Mouse (Mus musculus) hindbrain, embryonic 12.5 days (tissue): Measurements from ENCODE around the gene Shank2. TPM values are rescaled to one million over a fixed set of nuclear protein-coding genes. Genes with fewer than 3 reads are reported as not detected.
A peak's percentile ranks its signal among the peaks of the same experiment; 100 is the strongest.

Source experiments
- ATAC-seq: fragments of 200-750 bp; cut with Nextera tagmentation; 2 replicates; pipeline ENCODE4 v1.8.0; 2017; ENCODE audit warnings: moderate TSS enrichment; ENCODE audit not compliant: low FRiP score
- H3K27ac ChIP-seq: fragments of 300-500 bp; sonication (generic); 2 replicates; pipeline ENCODE4 v1.5.1; 2016; ENCODE audit warnings: mild to moderate bottlenecking
- H3K27me3 ChIP-seq: fragments of 300-500 bp; sonication (generic); 2 replicates; pipeline ENCODE4 v1.6.1; 2016; ENCODE audit warnings: mild to moderate bottlenecking
- H3K36me3 ChIP-seq: fragments of 300-500 bp; sonication (generic); 2 replicates; pipeline ENCODE4 v1.6.1; 2016; ENCODE audit warnings: mild to moderate bottlenecking
- H3K4me1 ChIP-seq: fragments of 300-500 bp; sonication (generic); 2 replicates; pipeline ENCODE4 v1.6.1; 2016
- H3K4me2 ChIP-seq: fragments of 300-500 bp; sonication (generic); replicated peaks from 2 replicates; pipeline ENCODE4 v1.6.1; 2016; ENCODE audit warnings: mild to moderate bottlenecking
- H3K4me3 ChIP-seq: fragments of 300-500 bp; sonication (generic); 2 replicates; pipeline ENCODE4 v1.5.1; 2016; ENCODE audit warnings: mild to moderate bottlenecking
- H3K9ac ChIP-seq: fragments of 300-500 bp; sonication (generic); 2 replicates; pipeline ENCODE4 v1.6.1; 2016; ENCODE audit warnings: mild to moderate bottlenecking, moderate library complexity
- H3K9me3 ChIP-seq: fragments of 300-500 bp; sonication (generic); replicated peaks from 2 replicates; pipeline ENCODE4 v1.6.1; 2016; ENCODE audit warnings: mild to moderate bottlenecking
- WGBS: fragments of 180-500 bp; shearing (Covaris S2); methylation state at CpG from one replicate; pipeline ENCODE4 v1.1.7; 2016; 5-methylcytosine and 5-hydroxymethylcytosine counted together
- polyA plus RNA-seq: library from polyadenylated mRNA; unstranded; fragments of >200 nt; fragmentation: Nextera tagmentation; extraction: Ambion mirVana; gene quantifications from 2 replicates; pipeline ENCODE4 v1.2.1, GENCODE M21; 2016

The Shank2 gene
- polyA plus RNA-seq, 1 experiment from 2014 or later = 3.3 TPM

DNA sequence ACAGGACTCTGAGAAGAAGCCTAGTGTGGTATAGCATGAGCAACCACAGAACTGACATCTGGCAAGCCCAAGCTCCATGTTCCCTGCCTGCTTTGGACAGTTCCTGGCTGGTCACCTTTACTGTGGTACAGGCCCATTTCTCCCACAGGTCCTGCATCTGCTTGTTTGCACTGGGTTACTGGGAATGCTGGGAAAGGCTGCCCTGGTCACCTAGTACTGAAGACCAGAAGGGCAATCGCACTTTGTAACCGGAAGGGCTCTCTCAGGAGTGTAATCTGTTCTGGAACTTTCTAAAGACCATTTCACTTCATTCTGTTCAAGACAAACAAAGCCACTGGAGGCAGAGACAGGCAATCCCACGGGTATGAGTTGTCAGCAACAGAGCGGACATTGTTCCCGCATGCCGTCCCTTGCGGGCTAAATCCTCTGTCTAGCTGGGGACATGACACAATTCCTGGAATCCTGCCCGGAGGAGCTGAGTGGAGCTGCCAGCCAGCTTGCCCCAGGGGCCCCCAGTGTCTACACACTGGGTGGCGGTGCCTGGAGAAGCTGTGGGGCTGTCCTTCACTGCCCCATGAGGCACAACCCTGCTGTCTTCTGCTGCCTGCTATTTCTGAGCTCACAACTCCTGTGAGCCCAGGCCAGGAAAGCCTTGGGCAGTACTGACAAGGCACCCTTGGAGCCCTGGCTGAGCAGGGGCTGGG, 36.4 kb downstream of the Shank2 start:
- Histone ChIP-seq H3K4me1 (peaks cover 11% of the 10 kb centered on the region), H3K4me2 (no peak overlapping the region), H3K36me3 (no peaks in the 10 kb centered on the region), H3K27me3 (no peaks in the 10 kb centered on the region), H3K27ac (peak overlapping the region; percentile 71), H3K4me3 (no peak overlapping the region), H3K9me3 (no peaks in the 10 kb centered on the region), H3K9ac (no peak overlapping the region)
- WGBS = 38% methylated on average over 9 of the region's 9 CpGs
- ATAC-seq = peak; percentile 88

DNA sequence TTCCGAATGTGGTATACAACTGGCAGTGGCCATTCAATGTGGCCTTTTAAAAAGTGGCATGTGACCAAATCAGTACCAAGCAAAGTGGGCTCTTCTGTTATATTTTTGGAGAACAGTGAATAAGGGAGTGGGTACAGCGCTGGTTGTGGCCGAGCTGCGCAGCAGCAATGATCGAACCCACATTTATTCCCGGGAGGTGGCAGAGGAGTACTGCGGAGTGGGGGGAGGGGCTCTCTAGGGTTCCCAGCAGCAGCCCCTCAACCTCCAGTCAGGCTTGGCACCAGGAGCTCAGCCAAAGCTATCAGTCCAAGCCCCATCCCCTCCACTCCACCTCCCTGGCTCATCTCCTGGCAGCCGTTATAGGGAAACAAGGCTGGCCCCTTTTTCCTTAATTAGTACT, 37.0 kb downstream of the Shank2 start:
- ATAC-seq = 0 out of 2 replicates have a peak, but pooled peaks have one; percentile 32
- peaks cover 11% of the 10 kb centered on the region for H3K4me1 ChIP-seq
- peak overlapping the region; percentile 71; the same call in 1 of the 2 replicates for H3K27ac ChIP-seq
- WGBS = 71% methylated on average over 8 of the region's 8 CpGs
- no peaks in the 10 kb centered on the region for H3K9me3 ChIP-seq
- H3K4me2 ChIP-seq = no peak overlapping the region
- H3K4me3 ChIP-seq = no peak overlapping the region
- no peaks in the 10 kb centered on the region for H3K27me3 ChIP-seq
- no peaks in the 10 kb centered on the region for H3K36me3 ChIP-seq
- H3K9ac ChIP-seq = no peak overlapping the region

- 72% methylated on average over 3 of the region's 3 CpGs for WGBS
- Histone ChIP-seq H3K4me1 (peaks cover 11% of the 10 kb centered on the region), H3K4me3 (no peak overlapping the region)
Observed at GRCm38 (mm10) chr7:144040328-144040727, 38.6 kb downstream of the Shank2 start.

GRCm38 (mm10) chr7:144052076-144052475, 50.3 kb downstream of the Shank2 start:
- Histone ChIP-seq H3K27me3 (no peaks in the 10 kb centered on the region), H3K36me3 (no peaks in the 10 kb centered on the region), H3K4me2 (no peak overlapping the region), H3K4me3 (no peak overlapping the region), H3K4me1 (0 out of 2 replicates have a peak, but pooled peaks cover 8% of the 10 kb centered on the region), H3K9ac (no peak overlapping the region), H3K27ac (no peak overlapping the region), H3K9me3 (no peaks in the 10 kb centered on the region)
- no peak for ATAC-seq
- 8% methylated on average over 12 of the region's 12 CpGs for WGBS

More at GRCm38 (mm10) chr7:144040328-144040727, 38.6 kb downstream of the Shank2 start:
- ATAC-seq = no peak
- Histone ChIP-seq H3K27ac (no peak overlapping the region), H3K27me3 (no peaks in the 10 kb centered on the region), H3K4me2 (no peak overlapping the region), H3K9me3 (no peaks in the 10 kb centered on the region), H3K36me3 (no peaks in the 10 kb centered on the region), H3K9ac (no peak overlapping the region)

GRCm38 (mm10) chr7:144055188-144055587, 53.5 kb downstream of the Shank2 start:
- Histone ChIP-seq H3K4me2 (no peak overlapping the region), H3K27ac (no peak overlapping the region), H3K27me3 (no peaks in the 10 kb centered on the region), H3K9ac (no peak overlapping the region), H3K4me3 (no peak overlapping the region), H3K4me1 (0 out of 2 replicates have a peak, but pooled peaks cover 8% of the 10 kb centered on the region), H3K36me3 (no peaks in the 10 kb centered on the region), H3K9me3 (no peaks in the 10 kb centered on the region)
- ATAC-seq = 0 out of 2 replicates have a peak, but pooled peaks have one; percentile 4
- WGBS = 65% methylated on average over 6 of the region's 6 CpGs

DNA sequence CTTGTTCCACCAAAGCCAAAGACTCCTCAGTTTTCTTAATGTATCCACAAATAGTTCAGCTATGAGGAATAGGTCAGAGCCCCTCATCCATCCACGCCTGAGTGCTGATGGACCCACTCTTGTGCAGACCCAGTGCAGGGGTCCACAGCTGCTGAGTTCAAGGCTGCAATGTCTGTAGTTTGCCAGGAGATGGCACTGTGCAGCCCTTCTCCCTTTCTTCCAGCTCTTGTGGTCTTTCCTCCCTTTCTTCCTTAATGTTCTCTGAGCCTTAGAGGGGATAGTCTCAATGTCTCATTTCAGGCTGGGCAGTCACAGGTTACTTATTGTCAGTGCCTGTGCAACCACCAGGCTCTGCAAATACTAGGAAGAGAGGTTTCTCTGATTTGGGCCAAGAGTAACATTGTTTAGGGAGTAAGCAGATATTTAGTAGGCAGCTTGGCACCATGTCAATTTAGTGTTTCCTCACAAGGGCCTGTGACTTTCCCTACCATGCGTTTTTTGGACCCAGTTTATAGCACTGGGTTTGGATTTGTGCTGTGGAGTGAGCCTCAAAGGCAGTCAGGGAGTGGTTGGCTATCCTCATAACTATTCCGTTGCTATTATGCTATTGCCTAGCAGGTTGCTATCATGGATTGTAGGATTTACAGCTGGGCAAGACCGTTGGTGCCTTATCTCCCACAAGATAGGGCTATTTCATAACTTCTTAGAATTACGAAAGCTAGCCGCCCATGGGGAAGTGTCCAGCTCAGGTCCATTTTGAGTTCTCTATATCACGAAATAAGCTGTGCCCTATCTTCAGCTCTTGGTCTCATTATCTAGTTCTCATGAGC, 54.2 kb downstream of the Shank2 start:
- Histone ChIP-seq H3K27ac (no peak overlapping the region), H3K9ac (no peak overlapping the region), H3K4me1 (0 out of 2 replicates have a peak, but pooled peaks cover 8% of the 10 kb centered on the region), H3K27me3 (no peaks in the 10 kb centered on the region), H3K4me2 (no peak overlapping the region), H3K9me3 (no peaks in the 10 kb centered on the region), H3K36me3 (no peaks in the 10 kb centered on the region), H3K4me3 (no peak overlapping the region)
- WGBS = 75% methylated on average over 7 of the region's 7 CpGs
- 0 out of 2 replicates have a peak, but pooled peaks have one; percentile 26 for ATAC-seq

DNA sequence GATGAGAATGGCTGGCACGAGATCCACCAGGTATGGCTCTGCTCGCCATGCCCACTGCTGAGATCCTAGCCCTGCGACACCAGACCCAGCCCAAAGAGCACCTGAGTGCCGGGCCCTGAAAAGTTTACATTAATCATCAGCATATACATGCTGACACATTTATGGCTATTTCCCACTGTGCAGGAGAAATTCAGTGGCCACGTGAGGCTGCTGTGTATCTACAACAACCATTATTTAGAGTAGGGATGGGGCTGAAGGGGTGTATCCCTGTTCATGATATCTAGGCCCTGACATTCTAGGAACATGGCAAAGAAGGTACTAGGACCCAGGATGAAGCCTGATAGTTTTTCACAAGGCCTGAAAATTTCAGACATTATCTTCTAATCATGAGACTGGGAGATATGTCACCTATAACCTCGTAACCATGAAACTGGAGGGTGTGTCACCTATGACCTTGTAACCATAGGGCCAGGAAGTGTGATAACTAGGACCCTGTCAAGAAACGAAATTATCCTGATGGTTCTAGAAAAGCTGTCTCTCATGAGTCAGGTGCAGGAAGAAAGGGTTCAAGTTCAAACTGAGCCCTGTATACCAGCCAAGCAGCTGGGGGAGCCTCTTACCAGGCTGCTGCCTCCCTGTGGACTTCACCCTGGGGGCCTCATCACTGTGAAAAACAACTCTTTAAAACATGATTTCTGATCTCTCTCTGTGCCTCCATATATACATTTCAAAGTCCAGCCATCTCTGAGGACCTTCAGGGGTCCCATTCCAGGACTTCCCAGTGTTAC, 68.6 kb downstream of the Shank2 start:
- 77% methylated on average over 7 of the region's 7 CpGs for WGBS
- H3K36me3 ChIP-seq = no peaks in the 10 kb centered on the region
- no peak overlapping the region for H3K9ac ChIP-seq
- H3K4me3 ChIP-seq = no peak overlapping the region
- H3K4me2 ChIP-seq = no peak overlapping the region
- no peaks in the 10 kb centered on the region for H3K9me3 ChIP-seq
- H3K4me1 ChIP-seq = peaks cover 13% of the 10 kb centered on the region
- no peak overlapping the region for H3K27ac ChIP-seq
- H3K27me3 ChIP-seq = no peaks in the 10 kb centered on the region
- ATAC-seq = no peak

DNA sequence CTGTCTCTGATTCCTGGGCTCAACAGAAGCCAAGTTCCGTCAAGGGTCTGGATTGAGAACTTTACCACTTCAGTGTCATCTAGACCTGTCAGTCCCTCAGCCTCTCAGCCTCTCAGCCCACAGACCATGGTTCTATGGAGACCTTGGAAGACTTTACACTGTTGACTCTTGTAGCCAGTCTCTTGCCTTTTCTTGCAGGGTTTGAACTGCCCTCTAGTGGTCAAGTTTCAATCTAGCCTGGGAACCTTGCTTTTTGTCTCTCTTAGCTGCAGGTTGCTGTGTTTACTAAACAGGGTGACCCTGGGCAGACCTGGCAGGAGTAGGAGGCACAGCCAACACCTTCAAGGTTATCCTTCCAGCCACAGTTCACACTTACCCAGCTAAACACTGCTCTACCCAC, 70.5 kb downstream of the Shank2 start:
- Histone ChIP-seq H3K9ac (no peak overlapping the region), H3K27me3 (no peaks in the 10 kb centered on the region), H3K4me3 (no peak overlapping the region), H3K27ac (no peak overlapping the region), H3K36me3 (no peaks in the 10 kb centered on the region), H3K4me1 (0 out of 2 replicates have a peak, but pooled peaks cover 2% of the 10 kb centered on the region), H3K9me3 (no peaks in the 10 kb centered on the region), H3K4me2 (no peak overlapping the region)
- 59% methylated on average over 1 of the region's 1 CpGs for WGBS
- ATAC-seq = no peak

GRCm38 (mm10) chr7:144072856-144073255, 71.1 kb downstream of the Shank2 start:
- WGBS = 90% methylated on average over 2 of the region's 2 CpGs

DNA sequence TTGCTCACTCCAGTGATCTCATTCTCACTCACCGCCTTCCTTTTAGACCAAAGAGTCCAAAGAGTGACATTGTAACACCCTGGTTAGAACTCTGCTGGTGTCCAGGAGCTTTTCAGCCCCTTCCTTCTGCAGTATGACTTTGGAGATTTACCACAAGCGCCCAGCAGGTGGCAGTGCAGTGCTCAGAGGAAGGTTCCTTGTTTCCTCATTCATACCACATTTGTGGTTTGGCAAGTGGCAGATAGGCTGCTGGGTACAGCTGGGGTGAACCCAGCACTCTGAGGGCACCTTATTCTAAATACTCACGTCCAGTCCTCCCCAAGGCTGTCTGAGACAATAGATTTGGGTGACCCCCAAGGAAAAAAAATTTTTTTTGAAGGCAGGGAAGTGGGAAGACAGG, 73.0 kb downstream of the Shank2 start:
- WGBS = 28% methylated on average over 3 of the region's 3 CpGs

More at GRCm38 (mm10) chr7:144072856-144073255, 71.1 kb downstream of the Shank2 start:
- Histone ChIP-seq H3K9ac (no peak overlapping the region), H3K4me2 (no peak overlapping the region), H3K27me3 (no peaks in the 10 kb centered on the region), H3K27ac (no peak overlapping the region), H3K4me1 (0 out of 2 replicates have a peak, but pooled peaks cover 2% of the 10 kb centered on the region), H3K4me3 (no peak overlapping the region), H3K9me3 (no peaks in the 10 kb centered on the region), H3K36me3 (no peaks in the 10 kb centered on the region)
- no peak for ATAC-seq

GRCm38 (mm10) chr7:144078661-144079060, 76.9 kb downstream of the Shank2 start:
- Histone ChIP-seq H3K9ac (no peak overlapping the region), H3K36me3 (no peaks in the 10 kb centered on the region), H3K27ac (no peak overlapping the region), H3K4me1 (no peaks in the 10 kb centered on the region), H3K27me3 (no peaks in the 10 kb centered on the region), H3K9me3 (no peaks in the 10 kb centered on the region), H3K4me2 (no peak overlapping the region), H3K4me3 (no peak overlapping the region)
- WGBS = 87% methylated on average over 1 of the region's 1 CpGs
- no peak for ATAC-seq

More for the DNA sequence above, 73.0 kb downstream of the Shank2 start:
- H3K9ac ChIP-seq = no peak overlapping the region
- 0 out of 2 replicates have a peak, but pooled peaks cover 2% of the 10 kb centered on the region for H3K4me1 ChIP-seq
- ATAC-seq = no peak
- H3K36me3 ChIP-seq = no peaks in the 10 kb centered on the region
- no peaks in the 10 kb centered on the region for H3K9me3 ChIP-seq
- no peak overlapping the region for H3K27ac ChIP-seq
- H3K4me2 ChIP-seq = no peak overlapping the region
- H3K4me3 ChIP-seq = no peak overlapping the region
- no peaks in the 10 kb centered on the region for H3K27me3 ChIP-seq

DNA sequence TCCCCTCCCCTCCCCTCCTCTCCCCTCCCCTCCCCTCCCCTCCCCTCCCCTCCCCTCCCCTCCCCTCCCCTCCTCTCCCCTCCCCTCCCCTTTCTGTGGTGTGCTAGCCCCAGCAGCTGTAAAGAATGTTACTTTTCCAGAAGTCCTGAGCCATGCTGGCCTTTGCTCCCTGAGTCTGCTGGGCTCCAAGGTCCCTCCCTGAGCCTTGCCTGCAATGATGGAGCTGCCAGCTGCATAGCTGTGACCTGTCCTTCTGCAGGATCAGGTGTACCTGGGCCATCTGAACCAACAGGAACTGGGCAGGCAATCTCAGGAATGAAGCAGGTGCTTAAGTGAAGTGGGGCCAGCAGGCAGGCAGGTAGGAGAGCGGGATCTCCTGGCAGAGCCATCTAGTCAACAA, 78.1 kb downstream of the Shank2 start:
- Histone ChIP-seq H3K9ac (no peak overlapping the region), H3K4me3 (no peak overlapping the region), H3K36me3 (no peaks in the 10 kb centered on the region), H3K9me3 (no peaks in the 10 kb centered on the region), H3K27ac (no peak overlapping the region), H3K27me3 (no peaks in the 10 kb centered on the region), H3K4me2 (no peak overlapping the region), H3K4me1 (no peaks in the 10 kb centered on the region)
- ATAC-seq = no peak
- WGBS = 71% methylated on average over 1 of the region's 1 CpGs
